Mouse (Mus musculus) kidney, postnatal 0 days (tissue): Measurements from ENCODE around the gene Ntng1. TPM values are rescaled to one million over a fixed set of nuclear protein-coding genes. Genes with fewer than 3 reads are reported as not detected.

ENCODE experiments used
- ATAC-seq: fragments of 200-750 bp; cut with Nextera tagmentation; replicated peaks from 2 replicates; pipeline ENCODE4 v1.8.0; 2017; ENCODE audit warnings: low read depth, moderate number of reproducible peaks, moderate TSS enrichment, moderate library complexity; ENCODE audit not compliant: low FRiP score
- DNase-seq: peaks from one replicate; pipeline ENCODE4 v3.0.0-alpha.2; 2016; ENCODE audit warnings: low spot score
- H3K27ac ChIP-seq: fragments of 300-500 bp; sonication (generic); 2 replicates; pipeline ENCODE4 v1.5.1; 2014; ENCODE audit warnings: mild to moderate bottlenecking
- H3K27me3 ChIP-seq: fragments of 300-500 bp; sonication (generic); 2 replicates; pipeline ENCODE4 v1.6.1; 2014; ENCODE audit warnings: low read length, mixed read lengths; ENCODE audit not compliant: insufficient read depth
- H3K36me3 ChIP-seq: fragments of 300-500 bp; sonication (generic); 2 replicates; pipeline ENCODE4 v1.6.1; 2014; ENCODE audit warnings: low read length, mixed read lengths; ENCODE audit not compliant: insufficient read depth
- H3K4me1 ChIP-seq: fragments of 300-500 bp; sonication (generic); replicated peaks from 2 replicates; pipeline ENCODE4 v1.6.1; 2014; ENCODE audit warnings: antibody characterized with exemption, low read length, mixed read lengths; ENCODE audit not compliant: insufficient read depth
- H3K4me2 ChIP-seq: fragments of 300-500 bp; sonication (generic); 2 replicates; pipeline ENCODE4 v1.6.1; 2014; ENCODE audit warnings: mild to moderate bottlenecking, low read length, moderate library complexity, mixed read lengths
- H3K4me3 ChIP-seq: fragments of 300-500 bp; sonication (generic); replicated peaks from 2 replicates; pipeline ENCODE4 v1.5.1; 2014; ENCODE audit warnings: low read depth, low read length
- H3K9ac ChIP-seq: fragments of 300-500 bp; sonication (generic); 2 replicates; pipeline ENCODE4 v1.6.1; 2014; ENCODE audit warnings: low read depth, low read length
- H3K9me3 ChIP-seq: fragments of 300-500 bp; sonication (generic); replicated peaks from 2 replicates; pipeline ENCODE4 v1.6.1; 2016; ENCODE audit warnings: low read length, inconsistent platforms, mixed read lengths
- CTCF ChIP-seq: IDR thresholded peaks from 2 replicates; pipeline ENCODE4 v1.5.1; 2016; ENCODE audit warnings: antibody characterized with exemption, low read depth, mild to moderate bottlenecking, moderate library complexity
- WGBS: fragments of 180-500 bp; shearing (Covaris S2); extraction: QIAGEN DNeasy Blood & Tissue Kit; methylation state at CpG from one replicate; pipeline ENCODE4 v1.1.7; 2014; 5-methylcytosine and 5-hydroxymethylcytosine counted together
- polyA plus RNA-seq: library from polyadenylated mRNA; unstranded; fragments of >200 nt; fragmentation: Nextera tagmentation; extraction: Ambion mirVana; gene quantifications from 2 replicates; pipeline ENCODE4 v1.2.1, GENCODE M21; 2015

Ntng1 gene
- polyA plus RNA-seq, 1 experiment from 2014 or later, result 4.4 TPM

DNA sequence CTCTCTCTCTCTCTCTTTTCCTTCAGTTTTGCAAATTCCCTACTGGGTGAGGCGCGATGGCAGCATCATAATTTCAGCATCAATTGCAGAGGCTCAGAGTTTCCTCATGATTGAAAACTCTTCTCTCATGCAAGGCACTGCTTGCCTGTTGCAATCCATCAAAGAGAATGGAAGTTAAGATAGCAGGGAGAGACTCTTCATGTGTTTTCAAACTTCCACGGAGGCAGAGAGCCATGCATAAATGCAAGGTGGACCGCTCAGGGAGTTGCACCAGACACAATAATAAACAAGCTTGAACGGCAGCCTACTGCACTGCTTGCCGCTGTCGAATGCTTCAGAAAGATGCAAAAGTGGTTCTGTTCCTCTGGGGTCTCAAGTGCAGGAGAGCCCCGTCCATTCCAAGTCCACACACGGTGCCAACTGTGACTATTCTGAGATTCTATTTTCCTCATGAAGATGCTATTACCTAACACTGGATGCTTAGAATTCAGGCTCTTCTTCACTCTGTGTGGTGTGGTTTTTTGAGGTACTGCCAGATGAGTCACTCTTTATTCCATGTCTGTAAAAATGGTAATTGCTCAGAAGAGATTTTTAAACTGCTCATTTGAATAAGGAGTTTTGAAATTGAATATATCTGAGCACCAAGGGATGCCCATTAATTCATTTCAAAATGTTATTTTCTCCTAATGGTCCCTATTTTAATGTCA is 289.2 kb downstream of the Ntng1 start:
- Histone ChIP-seq H3K36me3 (no peaks in the 10 kb centered on the region), H3K9ac (no peak overlapping the region), H3K27me3 (no peaks in the 10 kb centered on the region), H3K27ac (no peak overlapping the region), H3K4me1 (no peaks in the 10 kb centered on the region), H3K4me2 (no peak overlapping the region), H3K9me3 (no peaks in the 10 kb centered on the region), H3K4me3 (no peak overlapping the region)
- TF ChIP-seq CTCF, result no peak
- 85% methylated on average over 9 of the region's 9 CpGs for WGBS
- ATAC-seq, result no peak
- no peak for DNase-seq

DNA sequence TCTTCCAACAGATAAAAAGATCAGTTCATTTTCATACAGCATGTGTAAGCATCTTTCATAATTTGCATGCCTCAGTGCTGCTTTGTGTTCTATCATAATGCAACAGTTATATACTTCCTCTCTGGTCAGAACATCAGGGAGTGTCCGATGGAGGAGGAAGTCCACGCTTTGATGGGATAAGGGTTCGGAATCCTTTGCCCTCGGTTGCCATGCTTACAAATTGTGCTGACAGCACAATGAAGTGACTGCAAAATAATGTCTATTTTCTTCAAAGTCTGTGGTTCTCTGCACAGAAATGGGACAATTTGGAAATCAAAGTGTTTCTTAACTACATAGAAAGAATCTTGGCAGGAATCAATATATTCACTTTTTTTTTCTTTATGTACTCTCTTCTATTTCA is 297.2 kb downstream of the Ntng1 start:
- no peak overlapping the region for H3K4me3 ChIP-seq
- H3K9ac ChIP-seq, result no peak overlapping the region
- no peaks in the 10 kb centered on the region for H3K27me3 ChIP-seq
- H3K36me3 ChIP-seq, result no peaks in the 10 kb centered on the region
- no peaks in the 10 kb centered on the region for H3K4me1 ChIP-seq
- H3K9me3 ChIP-seq, result no peaks in the 10 kb centered on the region
- 84% methylated on average over 4 of the region's 4 CpGs for WGBS
- no peak overlapping the region for H3K27ac ChIP-seq
- no peak for DNase-seq
- TF ChIP-seq CTCF, result no peak
- H3K4me2 ChIP-seq, result no peak overlapping the region
- no peak for ATAC-seq

DNA sequence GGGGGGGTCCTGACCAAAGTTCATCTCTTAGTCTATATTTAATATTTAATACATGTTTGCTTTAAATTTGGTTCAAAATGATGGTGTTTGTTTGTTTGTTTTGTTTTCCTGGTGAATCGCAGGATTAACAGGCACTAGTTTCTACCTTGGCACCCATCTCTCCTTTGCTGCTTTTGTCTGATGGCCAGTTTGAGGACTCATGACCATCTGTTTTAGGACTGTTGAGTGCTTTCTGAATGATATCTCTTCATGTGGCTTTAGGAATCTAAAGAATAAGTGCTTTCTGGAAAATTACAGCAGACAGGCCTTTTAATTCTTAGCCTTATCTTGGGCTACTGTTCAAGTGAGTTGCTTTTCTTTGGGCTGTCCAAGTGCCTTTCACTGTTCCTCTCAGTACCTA is 318.0 kb downstream of the Ntng1 start:
- no peak overlapping the region for H3K27ac ChIP-seq
- TF ChIP-seq CTCF, result no peak
- DNase-seq, result no peak
- no peak overlapping the region for H3K4me2 ChIP-seq
- H3K4me3 ChIP-seq, result no peak overlapping the region
- no peaks in the 10 kb centered on the region for H3K27me3 ChIP-seq
- H3K4me1 ChIP-seq, result no peaks in the 10 kb centered on the region
- 90% methylated on average over 1 of the region's 1 CpGs for WGBS
- no peaks in the 10 kb centered on the region for H3K36me3 ChIP-seq
- ATAC-seq, result no peak
- H3K9me3 ChIP-seq, result no peaks in the 10 kb centered on the region
- H3K9ac ChIP-seq, result no peak overlapping the region

DNA sequence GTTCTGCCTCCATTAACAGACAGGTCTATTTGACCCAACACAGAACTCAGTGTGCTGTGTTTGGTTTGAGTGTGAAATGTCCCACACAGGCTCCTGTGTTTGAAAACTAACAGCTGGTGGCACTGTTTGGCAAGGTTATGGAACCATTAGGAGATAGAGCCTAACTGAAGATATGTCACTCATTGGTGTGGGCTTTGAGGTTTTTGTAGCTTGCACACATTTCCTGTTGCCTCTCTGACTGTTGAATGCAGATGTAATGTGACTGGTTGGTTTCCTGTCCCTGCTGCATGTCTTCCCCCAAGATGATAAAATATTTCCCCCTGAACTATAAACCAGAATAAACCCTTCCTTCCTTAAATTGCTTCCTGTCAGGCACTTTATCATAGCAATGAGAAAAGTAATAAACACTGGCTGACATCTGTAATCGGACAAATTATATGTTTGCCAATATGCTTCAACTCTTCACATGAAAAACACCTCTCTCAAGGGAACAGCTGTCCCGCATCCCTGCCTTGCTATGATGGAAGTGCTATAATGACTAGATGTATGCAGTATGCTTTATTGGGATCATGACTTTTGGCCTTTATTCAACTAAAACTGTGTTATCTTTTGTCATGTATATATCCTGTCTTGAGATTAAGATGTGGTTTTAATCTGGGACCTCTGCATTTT is 320.9 kb downstream of the Ntng1 start:
- H3K36me3 ChIP-seq, result no peaks in the 10 kb centered on the region
- ATAC-seq (no peak), DNase-seq (peak; percentile 65)
- no peak overlapping the region for H3K9ac ChIP-seq
- H3K9me3 ChIP-seq, result no peaks in the 10 kb centered on the region
- no peak overlapping the region for H3K27ac ChIP-seq
- TF ChIP-seq CTCF, result no peak
- 64% methylated on average over 2 of the region's 2 CpGs for WGBS
- no peak overlapping the region for H3K4me2 ChIP-seq
- H3K4me3 ChIP-seq, result no peak overlapping the region
- no peaks in the 10 kb centered on the region for H3K27me3 ChIP-seq
- no peaks in the 10 kb centered on the region for H3K4me1 ChIP-seq

DNA sequence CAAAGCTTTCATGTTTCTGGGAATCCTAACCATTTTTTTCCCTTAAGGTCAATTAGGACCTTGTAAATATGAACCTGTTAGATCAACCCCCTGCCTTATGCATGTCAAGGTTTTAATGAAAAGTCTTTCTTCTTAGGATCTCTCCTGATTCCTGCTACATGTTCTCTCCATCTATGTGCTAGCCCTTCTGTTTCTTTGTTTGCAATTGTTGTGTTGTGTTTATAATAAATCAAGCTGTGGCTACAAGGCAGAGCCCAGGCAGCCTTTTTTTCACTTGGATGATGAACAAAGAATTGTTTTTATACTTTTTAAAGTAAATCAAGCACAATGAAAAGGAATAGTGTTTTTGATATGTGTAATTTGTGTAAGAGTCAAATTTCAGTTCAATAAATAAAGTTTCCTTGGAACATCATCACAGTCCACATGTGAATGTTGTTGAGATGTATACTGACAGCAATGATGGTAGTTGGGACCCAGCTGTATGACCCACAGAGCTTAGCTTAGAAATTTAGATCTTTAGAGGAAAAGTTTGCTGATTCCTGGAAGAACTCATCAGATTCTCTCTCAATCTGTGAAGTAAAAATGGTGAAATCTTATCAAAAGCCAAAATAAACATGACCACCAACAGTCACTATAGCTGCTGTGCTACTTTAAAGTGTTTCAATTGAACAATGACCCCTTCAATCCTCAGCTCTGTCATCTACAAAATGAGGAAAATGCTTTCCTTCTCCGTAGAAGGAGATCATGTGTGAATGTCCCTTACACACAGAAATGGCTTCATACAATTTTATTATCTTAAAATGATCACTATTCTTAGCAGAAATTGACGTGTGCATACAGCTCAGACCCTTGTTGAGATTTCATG is 324.8 kb downstream of the Ntng1 start:
- DNase-seq, result peak; percentile 68
- no peaks in the 10 kb centered on the region for H3K27me3 ChIP-seq
- H3K4me3 ChIP-seq, result no peak overlapping the region
- no peak overlapping the region for H3K4me2 ChIP-seq
- H3K4me1 ChIP-seq, result no peaks in the 10 kb centered on the region
- no peak overlapping the region for H3K27ac ChIP-seq
- no peak for ATAC-seq
- no peak for TF ChIP-seq CTCF
- no peaks in the 10 kb centered on the region for H3K36me3 ChIP-seq
- H3K9ac ChIP-seq, result no peak overlapping the region
- H3K9me3 ChIP-seq, result no peaks in the 10 kb centered on the region
- 70% methylated on average over 2 of the region's 2 CpGs for WGBS

DNA sequence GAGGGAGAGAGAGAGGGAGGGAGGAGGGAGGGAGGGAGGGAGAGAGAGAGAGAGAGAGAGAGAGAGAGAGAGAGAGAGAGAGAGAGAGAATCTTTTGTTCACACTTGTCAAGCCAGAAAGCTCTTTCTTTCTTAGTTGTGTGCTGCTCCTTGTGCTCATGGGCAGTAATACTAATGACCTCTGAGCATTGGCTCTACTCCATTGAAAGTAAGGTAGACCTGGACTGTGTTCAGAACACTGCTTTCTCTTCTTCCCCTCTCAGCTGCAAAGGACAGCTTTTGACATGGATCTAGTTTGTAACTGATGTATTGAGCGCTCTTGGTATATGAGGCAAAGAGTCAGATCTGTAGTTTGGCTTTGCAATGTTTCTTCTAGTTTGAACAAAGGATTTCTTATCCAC is 334.7 kb downstream of the Ntng1 start:
- no peaks in the 10 kb centered on the region for H3K4me1 ChIP-seq
- 81% methylated on average over 1 of the region's 1 CpGs for WGBS
- no peak for TF ChIP-seq CTCF
- H3K27ac ChIP-seq, result no peak overlapping the region
- no peak overlapping the region for H3K9ac ChIP-seq
- no peaks in the 10 kb centered on the region for H3K9me3 ChIP-seq
- DNase-seq (no peak), ATAC-seq (no peak)
- no peaks in the 10 kb centered on the region for H3K36me3 ChIP-seq
- H3K4me3 ChIP-seq, result no peak overlapping the region
- no peaks in the 10 kb centered on the region for H3K27me3 ChIP-seq
- H3K4me2 ChIP-seq, result no peak overlapping the region
